Mouse (Mus musculus) intestine, postnatal 0 days (tissue): ENCODE data around the gene Pnpla6. TPM values are rescaled to one million over a fixed set of nuclear protein-coding genes. Genes with fewer than 3 reads are reported as not detected.

ENCODE experiments used
- ATAC-seq: fragments of 200-750 bp; cut with Nextera tagmentation; 2 replicates; pipeline ENCODE4 v1.8.0; 2017; ENCODE audit warnings: mild to moderate bottlenecking, moderate TSS enrichment, moderate library complexity
- H3K27ac ChIP-seq: fragments of 300-500 bp; sonication (generic); 2 replicates; pipeline ENCODE4 v1.5.1; 2014; ENCODE audit warnings: mild to moderate bottlenecking, low read depth, low read length, moderate library complexity
- H3K27me3 ChIP-seq: fragments of 300-500 bp; sonication (generic); replicated peaks from 2 replicates; pipeline ENCODE4 v1.6.1; 2014; ENCODE audit warnings: low read length, mixed read lengths; ENCODE audit not compliant: control insufficient read depth, insufficient read depth
- H3K36me3 ChIP-seq: fragments of 300-500 bp; sonication (generic); 2 replicates; pipeline ENCODE4 v1.6.1; 2014; ENCODE audit warnings: mild to moderate bottlenecking, moderate library complexity; ENCODE audit not compliant: control insufficient read depth, insufficient read depth
- H3K4me1 ChIP-seq: fragments of 300-500 bp; sonication (generic); replicated peaks from 2 replicates; pipeline ENCODE4 v1.6.1; 2014; ENCODE audit warnings: antibody characterized with exemption, low read length, mixed read lengths; ENCODE audit not compliant: control insufficient read depth, insufficient read depth
- H3K4me2 ChIP-seq: fragments of 300-500 bp; sonication (generic); replicated peaks from 2 replicates; pipeline ENCODE4 v1.6.1; 2014; ENCODE audit warnings: low read depth, mild to moderate bottlenecking, moderate library complexity
- H3K4me3 ChIP-seq: fragments of 300-500 bp; sonication (generic); 2 replicates; pipeline ENCODE4 v1.5.1; 2014; ENCODE audit warnings: low read depth, low read length
- H3K9ac ChIP-seq: fragments of 300-500 bp; sonication (generic); 2 replicates; pipeline ENCODE4 v1.6.1; 2014; ENCODE audit warnings: mild to moderate bottlenecking, low read depth, low read length
- H3K9me3 ChIP-seq: fragments of 300-500 bp; sonication (generic); 2 replicates; pipeline ENCODE4 v1.6.1; 2016; ENCODE audit warnings: mixed run types; ENCODE audit not compliant: control insufficient read depth
- CTCF ChIP-seq: sonication (generic); IDR thresholded peaks from 2 replicates; pipeline ENCODE4 v1.5.1; 2016; ENCODE audit warnings: low read depth, mild to moderate bottlenecking, control low read depth, antibody characterized with exemption, moderate library complexity
- WGBS: fragments of 180-500 bp; shearing (Covaris S2); extraction: QIAGEN DNeasy Blood & Tissue Kit; methylation state at CpG from one replicate; pipeline ENCODE4 v1.1.7; 2014; 5-methylcytosine and 5-hydroxymethylcytosine counted together
- polyA plus RNA-seq: library from polyadenylated mRNA; unstranded; fragments of >200 nt; fragmentation: Nextera tagmentation; extraction: Ambion mirVana; gene quantifications from 2 replicates; pipeline ENCODE4 v1.2.1, GENCODE M21; 2015

Pnpla6 gene
- polyA plus RNA-seq, 1 experiment from 2014 or later: 36.1 TPM

GRCm38 (mm10) chr8:3567641-3568371 is 52.6 kb downstream of the Pnpla6 start, which contains the start of gene C330021F23Rik:
TSS of gene C330021F23Rik (plus strand) at chr8:3567990.
- Histone ChIP-seq H3K27me3 (no peaks in the 10 kb centered on the region), H3K27ac (peak within 1 kb of the TSS; percentile 28; the same call in 1 of the 2 replicates), H3K4me2 (peak within 1 kb of the TSS; percentile 56), H3K4me1 (peaks cover 7% of the 10 kb centered on the region; the same call in 1 of the 2 replicates), H3K4me3 (peak within 1 kb of the TSS; percentile 16; the same call in 1 of the 2 replicates), H3K36me3 (no peaks in the 10 kb centered on the region), H3K9me3 (no peaks in the 10 kb centered on the region), H3K9ac (peak within 1 kb of the TSS; percentile 23; the same call in 1 of the 2 replicates)
- peak; percentile 57 for ATAC-seq
- no peak for TF ChIP-seq CTCF
- 2% methylated on average over 12 of the region's 12 CpGs for WGBS

GRCm38 (mm10) chr8:3568378-3568777 is 53.2 kb downstream of the Pnpla6 start:
- no peaks in the 10 kb centered on the region for H3K9me3 ChIP-seq
- 5% methylated on average over 7 of the region's 7 CpGs for WGBS
- H3K4me2 ChIP-seq: peak overlapping the region; percentile 56
- peak overlapping the region; percentile 28; the same call in 1 of the 2 replicates for H3K27ac ChIP-seq
- no peak for TF ChIP-seq CTCF
- ATAC-seq: no peak
- H3K36me3 ChIP-seq: no peaks in the 10 kb centered on the region
- peaks cover 7% of the 10 kb centered on the region; the same call in 1 of the 2 replicates for H3K4me1 ChIP-seq
- peak overlapping the region; percentile 16; the same call in 1 of the 2 replicates for H3K4me3 ChIP-seq
- H3K9ac ChIP-seq: no peak overlapping the region
- no peaks in the 10 kb centered on the region for H3K27me3 ChIP-seq

GRCm38 (mm10) chr8:3569784-3570183 is 54.6 kb downstream of the Pnpla6 start:
- no peak overlapping the region for H3K27ac ChIP-seq
- H3K9me3 ChIP-seq: no peaks in the 10 kb centered on the region
- H3K4me3 ChIP-seq: no peak overlapping the region
- ATAC-seq: no peak
- no peaks in the 10 kb centered on the region for H3K27me3 ChIP-seq
- H3K4me2 ChIP-seq: no peak overlapping the region
- no peak overlapping the region for H3K9ac ChIP-seq
- 72% methylated on average over 5 of the region's 5 CpGs for WGBS
- H3K4me1 ChIP-seq: peaks cover 7% of the 10 kb centered on the region; the same call in 1 of the 2 replicates
- TF ChIP-seq CTCF: no peak
- H3K36me3 ChIP-seq: no peaks in the 10 kb centered on the region

- 95% methylated on average over 3 of the region's 3 CpGs for WGBS
- TF ChIP-seq CTCF: no peak
- H3K9me3 ChIP-seq: no peaks in the 10 kb centered on the region
- H3K27me3 ChIP-seq: no peaks in the 10 kb centered on the region
- ATAC-seq: no peak
- 0 out of 2 replicates have a peak, but pooled peaks cover 2% of the 10 kb centered on the region for H3K4me1 ChIP-seq
- no peak overlapping the region for H3K9ac ChIP-seq
- no peak overlapping the region for H3K4me2 ChIP-seq
- no peaks in the 10 kb centered on the region for H3K36me3 ChIP-seq
- H3K4me3 ChIP-seq: no peak overlapping the region
- no peak overlapping the region for H3K27ac ChIP-seq
Measured at GRCm38 (mm10) chr8:3574546-3574945, 59.4 kb downstream of the Pnpla6 start.

GRCm38 (mm10) chr8:3576211-3576960 is 61.2 kb downstream of the Pnpla6 start:
- 0 out of 2 replicates have a peak, but pooled peaks have one; percentile 18 for ATAC-seq
- H3K4me1 ChIP-seq: 0 out of 2 replicates have a peak, but pooled peaks cover 3% of the 10 kb centered on the region
- H3K36me3 ChIP-seq: no peaks in the 10 kb centered on the region
- WGBS: 45% methylated on average over 15 of the region's 15 CpGs
- no peak for TF ChIP-seq CTCF
- no peak overlapping the region for H3K4me2 ChIP-seq
- H3K27ac ChIP-seq: no peak overlapping the region
- no peaks in the 10 kb centered on the region for H3K27me3 ChIP-seq
- H3K4me3 ChIP-seq: no peak overlapping the region
- no peaks in the 10 kb centered on the region for H3K9me3 ChIP-seq
- no peak overlapping the region for H3K9ac ChIP-seq
